Mouse (Mus musculus) liver, embryonic 14.5 days (tissue): Measurements from ENCODE around the gene Fam135a.

ENCODE experiments used
- CTCF ChIP-seq: IDR thresholded peaks from 2 replicates; pipeline ENCODE4 v1.5.1; 2016; ENCODE audit warnings: antibody characterized with exemption, low read depth, control low read depth
- EP300 ChIP-seq: IDR thresholded peaks from 2 replicates; pipeline ENCODE4 v1.6.1; 2016; ENCODE audit warnings: antibody characterized with exemption, low read depth

DNA sequence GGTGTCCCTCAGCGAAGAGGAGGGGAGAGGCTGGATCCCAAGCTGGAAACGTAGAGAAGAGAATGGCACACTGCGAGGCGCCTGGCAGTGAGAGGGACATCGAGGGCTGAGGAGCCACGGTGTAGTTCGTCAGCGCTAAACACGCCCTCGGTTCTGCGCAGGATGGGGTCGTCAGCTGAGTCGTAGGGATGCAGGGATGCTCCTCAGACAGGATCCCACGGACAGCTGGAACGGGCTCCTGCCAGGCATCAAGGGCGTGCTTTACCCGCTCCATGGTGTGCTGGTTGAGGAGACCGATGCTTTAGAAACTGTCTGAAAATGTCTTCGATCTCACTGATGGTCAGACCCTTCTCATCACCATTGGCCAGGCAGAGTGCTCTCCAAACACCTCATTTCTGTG is 33.7 kb upstream of the Fam135a start:
- TF ChIP-seq EP300 = no peak
- TF ChIP-seq CTCF = no peak
